Mouse (Mus musculus) hindbrain, embryonic 10.5 days (tissue): ENCODE data around the gene Dnal1. TPM values are rescaled to one million over a fixed set of nuclear protein-coding genes. Genes with fewer than 3 reads are reported as not detected.

Experiments
- DNase-seq: peaks from one replicate; pipeline ENCODE4 v3.0.0-alpha.2; 2017; ENCODE audit warnings: low spot score
- H3K27ac ChIP-seq: fragments of 300-500 bp; sonication (generic); 2 replicates; pipeline ENCODE4 v1.5.1; 2016; ENCODE audit warnings: mild to moderate bottlenecking, moderate library complexity
- H3K27me3 ChIP-seq: fragments of 300-500 bp; sonication (generic); 2 replicates; pipeline ENCODE4 v1.6.1; 2016; ENCODE audit warnings: mild to moderate bottlenecking; ENCODE audit not compliant: poor library complexity, insufficient read depth, severe bottlenecking
- H3K36me3 ChIP-seq: fragments of 300-500 bp; sonication (generic); 2 replicates; pipeline ENCODE4 v1.6.1; 2016; ENCODE audit warnings: mild to moderate bottlenecking, moderate library complexity
- H3K4me1 ChIP-seq: fragments of 300-500 bp; sonication (generic); replicated peaks from 2 replicates; pipeline ENCODE4 v1.6.1; 2016; ENCODE audit warnings: mild to moderate bottlenecking
- H3K4me3 ChIP-seq: fragments of 300-500 bp; sonication (generic); 2 replicates; pipeline ENCODE4 v1.5.1; 2016; ENCODE audit warnings: mild to moderate bottlenecking, moderate library complexity
- H3K9me3 ChIP-seq: fragments of 300-500 bp; sonication (generic); 2 replicates; pipeline ENCODE4 v1.6.1; 2016; ENCODE audit warnings: mild to moderate bottlenecking, moderate library complexity
- WGBS: fragments of 180-500 bp; shearing (Covaris S2); methylation state at CpG from one replicate; pipeline ENCODE4 v1.1.7; 2016; 5-methylcytosine and 5-hydroxymethylcytosine counted together
- polyA plus RNA-seq: library from polyadenylated mRNA; unstranded; fragments of >200 nt; fragmentation: Nextera tagmentation; extraction: Ambion mirVana; gene quantifications from 2 replicates; pipeline ENCODE4 v1.2.1, GENCODE M21; 2016

Gene Dnal1
- polyA plus RNA-seq, 1 experiment from 2014 or later, result 4.9 TPM

- Histone ChIP-seq H3K9me3 (no peaks in the 10 kb centered on the region), H3K27ac (no peak overlapping the region), H3K4me3 (no peak overlapping the region), H3K36me3 (peaks cover 58% of the 10 kb centered on the region), H3K4me1 (peaks cover 46% of the 10 kb centered on the region), H3K27me3 (no peaks in the 10 kb centered on the region)
- 93% methylated on average over 13 of the region's 13 CpGs for WGBS
- no peak for DNase-seq
Observed at GRCm38 (mm10) chr12:84173309-84173915, 59.2 kb downstream of the Dnal1 start.

- Histone ChIP-seq H3K27me3 (no peaks in the 10 kb centered on the region), H3K9me3 (no peaks in the 10 kb centered on the region), H3K27ac (peak overlapping the region; percentile 92), H3K36me3 (peaks cover 53% of the 10 kb centered on the region), H3K4me1 (peaks cover 51% of the 10 kb centered on the region), H3K4me3 (no peak overlapping the region)
- DNase-seq, result no peak
- WGBS, result 83% methylated on average over 9 of the region's 9 CpGs
Observed at GRCm38 (mm10) chr12:84174190-84174811, 60.1 kb downstream of the Dnal1 start.

- Histone ChIP-seq H3K27me3 (no peaks in the 10 kb centered on the region), H3K27ac (peak overlapping the region; percentile 92), H3K4me3 (no peak overlapping the region), H3K4me1 (peaks cover 52% of the 10 kb centered on the region), H3K9me3 (no peaks in the 10 kb centered on the region), H3K36me3 (peaks cover 47% of the 10 kb centered on the region)
- 83% methylated on average over 6 of the region's 6 CpGs for WGBS
- no peak for DNase-seq
Observed at GRCm38 (mm10) chr12:84174871-84175270, 60.7 kb downstream of the Dnal1 start.

- Histone ChIP-seq H3K36me3 (peaks cover 39% of the 10 kb centered on the region), H3K9me3 (no peaks in the 10 kb centered on the region), H3K27ac (peak overlapping the region; percentile 92), H3K4me1 (peaks cover 60% of the 10 kb centered on the region), H3K27me3 (no peaks in the 10 kb centered on the region), H3K4me3 (peak overlapping the region; percentile 59)
- DNase-seq, result peak; percentile 75
- 1% methylated on average over 20 of the region's 20 CpGs for WGBS
Observed at GRCm38 (mm10) chr12:84175659-84176061, 61.5 kb downstream of the Dnal1 start.

- Histone ChIP-seq H3K4me3 (peak overlapping the region; percentile 59), H3K9me3 (no peaks in the 10 kb centered on the region), H3K27me3 (no peaks in the 10 kb centered on the region), H3K4me1 (peaks cover 66% of the 10 kb centered on the region), H3K36me3 (peaks cover 33% of the 10 kb centered on the region), H3K27ac (peak overlapping the region; percentile 92)
- peak; percentile 53 for DNase-seq
- 5% methylated on average over 13 of the region's 13 CpGs for WGBS
Observed at GRCm38 (mm10) chr12:84176126-84176769, 62.1 kb downstream of the Dnal1 start.

- 25% methylated on average over 6 of the region's 6 CpGs for WGBS
- Histone ChIP-seq H3K27ac (peak overlapping the region; percentile 92), H3K4me3 (no peak overlapping the region), H3K36me3 (peaks cover 25% of the 10 kb centered on the region), H3K27me3 (no peaks in the 10 kb centered on the region), H3K9me3 (no peaks in the 10 kb centered on the region), H3K4me1 (peaks cover 75% of the 10 kb centered on the region)
- DNase-seq, result no peak
Observed at GRCm38 (mm10) chr12:84176886-84177765, 63.0 kb downstream of the Dnal1 start.

GRCm38 (mm10) chr12:84178052-84178451, 63.9 kb downstream of the Dnal1 start:
- DNase-seq, result no peak
- Histone ChIP-seq H3K4me3 (no peak overlapping the region), H3K9me3 (no peaks in the 10 kb centered on the region), H3K4me1 (peaks cover 75% of the 10 kb centered on the region), H3K27ac (0 out of 2 replicates have a peak overlapping the region, but pooled peaks have one; percentile 19), H3K36me3 (peaks cover 16% of the 10 kb centered on the region), H3K27me3 (no peaks in the 10 kb centered on the region)
- 58% methylated on average over 1 of the region's 1 CpGs for WGBS

GRCm38 (mm10) chr12:84178652-84179445, 64.7 kb downstream of the Dnal1 start:
- peaks cover 75% of the 10 kb centered on the region for H3K4me1 ChIP-seq
- H3K27ac ChIP-seq, result 0 out of 2 replicates have a peak overlapping the region, but pooled peaks have one; percentile 19
- H3K36me3 ChIP-seq, result peaks cover 8% of the 10 kb centered on the region
- H3K27me3 ChIP-seq, result no peaks in the 10 kb centered on the region
- 70% methylated on average over 10 of the region's 10 CpGs for WGBS
- no peak for DNase-seq
- H3K4me3 ChIP-seq, result no peak overlapping the region
- no peaks in the 10 kb centered on the region for H3K9me3 ChIP-seq

GRCm38 (mm10) chr12:84180090-84180489, 65.9 kb downstream of the Dnal1 start:
- no peak for DNase-seq
- Histone ChIP-seq H3K4me1 (peaks cover 63% of the 10 kb centered on the region), H3K36me3 (peaks cover 10% of the 10 kb centered on the region), H3K9me3 (no peaks in the 10 kb centered on the region), H3K4me3 (no peak overlapping the region), H3K27me3 (no peaks in the 10 kb centered on the region), H3K27ac (peak overlapping the region; percentile 23; the same call in 1 of the 2 replicates)
- 82% methylated on average over 3 of the region's 3 CpGs for WGBS

GRCm38 (mm10) chr12:84180701-84181435, 66.7 kb downstream of the Dnal1 start:
- 0 out of 2 replicates have a peak overlapping the region, but pooled peaks have one; percentile 40 for H3K27ac ChIP-seq
- peaks cover 17% of the 10 kb centered on the region for H3K36me3 ChIP-seq
- H3K4me1 ChIP-seq, result peaks cover 55% of the 10 kb centered on the region
- no peak overlapping the region for H3K4me3 ChIP-seq
- no peaks in the 10 kb centered on the region for H3K9me3 ChIP-seq
- 83% methylated on average over 8 of the region's 8 CpGs for whole genome bisulfite sequencing
- H3K27me3 ChIP-seq, result no peaks in the 10 kb centered on the region
- no peak for DNase-seq

- Histone ChIP-seq H3K4me3 (no peak overlapping the region), H3K36me3 (peaks cover 29% of the 10 kb centered on the region), H3K9me3 (peaks cover 6% of the 10 kb centered on the region; the same call in 1 of the 2 replicates), H3K4me1 (peaks cover 45% of the 10 kb centered on the region), H3K27me3 (no peaks in the 10 kb centered on the region), H3K27ac (peak overlapping the region; percentile 12; the same call in 1 of the 2 replicates)
- no peak for DNase-seq
- 79% methylated on average over 6 of the region's 6 CpGs for WGBS
Observed at GRCm38 (mm10) chr12:84181999-84182398, 67.8 kb downstream of the Dnal1 start.
